Mouse (Mus musculus): ENCODE results near the gene Mad2l1bp.

The Mad2l1bp gene

DNA sequence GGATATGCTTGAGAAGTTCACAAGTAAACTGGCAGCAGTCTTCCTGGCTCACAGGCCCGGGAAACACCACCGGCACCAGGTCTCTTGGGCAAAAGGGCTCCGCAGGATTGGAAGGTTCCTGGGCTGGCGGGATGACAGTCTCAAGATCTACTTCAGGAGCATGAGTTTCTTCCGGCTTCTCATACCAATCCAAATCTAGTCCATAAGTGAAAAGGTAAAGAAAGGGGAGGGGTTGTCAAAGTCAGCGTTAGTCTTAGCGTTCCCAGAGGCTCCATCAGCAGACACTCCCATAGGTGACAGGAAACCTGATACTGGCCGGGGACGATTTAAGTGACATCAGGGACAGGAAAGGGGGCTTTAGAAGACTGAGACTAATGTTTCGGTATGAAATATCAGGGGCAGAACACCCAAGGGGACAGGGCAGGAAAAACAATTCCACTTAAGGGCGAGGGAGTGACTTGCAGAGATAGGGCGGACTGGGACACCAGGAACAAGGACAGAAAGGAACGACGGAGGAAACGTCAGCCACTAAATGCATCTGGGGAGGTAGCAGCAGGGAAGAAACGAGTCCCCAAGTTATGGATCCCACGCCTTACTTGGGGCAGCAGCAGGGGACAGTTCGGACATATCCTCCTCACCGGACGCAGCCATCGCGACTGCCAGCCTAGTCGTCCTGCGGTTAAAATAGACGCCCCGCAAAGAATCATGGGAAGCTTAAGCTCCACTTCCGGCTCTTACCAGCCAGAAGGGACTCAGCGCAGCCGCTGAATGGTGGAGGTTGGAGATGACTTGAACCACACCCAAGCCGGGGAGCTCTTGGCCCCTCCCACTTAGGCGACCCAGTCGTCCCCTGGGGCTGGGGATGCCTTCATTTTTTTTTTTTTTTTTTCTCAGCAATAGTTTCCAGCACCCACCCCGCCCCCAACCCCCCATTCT lies at the start of gene Mad2l1bp:
TSS of gene Mad2l1bp (minus strand) at position 707 of the 936 bp plus-strand sequence.
- DNase-seq (ENCODE audit: low read depth) = peak; percentile 90

DNA sequence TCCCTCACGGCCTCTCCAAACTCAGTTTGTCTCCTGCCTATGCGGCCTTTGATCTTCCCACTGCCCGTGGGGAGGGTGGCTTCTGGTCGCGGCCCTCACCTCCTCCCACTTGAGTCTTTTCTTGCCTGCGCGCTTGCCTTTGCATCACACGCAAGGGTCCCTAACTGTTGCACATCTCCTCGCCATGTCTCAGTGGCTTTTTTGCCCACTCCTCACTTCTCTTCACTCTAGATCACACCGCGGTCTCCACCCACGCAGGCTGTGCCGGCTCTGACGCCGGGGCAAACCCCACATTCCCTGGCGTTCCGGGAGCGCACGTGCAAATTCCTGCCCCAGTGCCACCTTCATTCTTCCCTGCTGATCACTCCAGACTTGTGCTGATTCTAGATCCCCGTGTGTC lies 49.7 kb upstream of the Mad2l1bp start:
- DNase-seq (ENCODE audit: low read depth) = no peak

DNA sequence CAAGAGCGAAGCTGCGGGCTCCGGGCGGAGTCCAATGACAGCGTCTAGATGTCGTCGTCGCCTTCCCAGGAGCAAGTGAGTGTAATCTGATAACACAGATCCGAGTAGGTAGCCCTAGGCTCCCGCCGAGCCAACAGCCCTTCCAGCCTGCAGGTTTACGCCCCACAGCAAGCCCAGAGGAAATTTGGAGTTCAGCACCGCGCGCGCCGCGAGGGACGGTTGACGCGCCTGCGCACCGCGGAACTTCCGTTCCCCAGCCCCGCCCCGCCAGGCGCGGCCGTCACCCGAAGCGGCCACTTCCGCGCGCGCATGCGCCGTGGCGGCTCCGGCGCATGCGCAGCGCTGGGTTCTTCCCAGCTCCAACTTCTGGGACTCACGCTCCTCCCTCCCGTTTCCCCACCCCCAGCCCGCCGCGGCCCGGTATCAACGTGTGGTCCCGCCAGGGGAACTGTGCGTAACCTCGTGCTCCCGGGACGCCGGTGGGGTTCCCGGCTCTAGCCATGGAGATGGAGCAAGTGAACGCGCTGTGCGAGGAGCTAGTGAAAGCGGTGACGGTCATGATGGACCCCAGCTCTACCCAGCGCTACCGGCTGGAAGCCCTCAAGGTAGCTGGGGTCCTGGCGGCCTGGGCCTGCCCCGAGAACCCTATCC lies 49.2 kb upstream of the Mad2l1bp start, which contains the start of the genes Polh and Xpo5:
TSS of gene Polh (minus strand) at position 225 of the 651 bp plus-strand sequence.
TSS of gene Xpo5 (plus strand) at position 362 of the 651 bp plus-strand sequence.
- peak; percentile 84 for DNase-seq (ENCODE audit: low read depth)

DNA sequence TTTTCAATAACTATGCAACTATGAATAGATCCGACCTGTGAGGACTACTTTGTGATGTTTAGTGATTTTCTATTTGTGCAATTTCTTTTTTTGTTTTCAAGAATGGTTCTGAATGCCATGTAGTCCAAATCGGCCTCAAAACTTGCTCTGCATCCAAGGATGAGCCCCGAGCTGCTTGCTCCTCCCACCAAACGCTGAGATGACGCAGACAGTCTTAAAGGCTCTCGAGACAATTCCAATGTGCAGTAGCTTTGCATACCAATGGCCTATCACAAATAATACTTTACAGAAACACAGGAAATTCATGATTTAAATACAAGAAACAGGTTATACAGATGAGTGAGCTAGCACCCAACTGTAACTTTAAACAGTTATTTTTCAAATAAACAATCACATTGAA lies 47.8 kb upstream of the Mad2l1bp start:
- no peak for DNase-seq (ENCODE audit: low read depth)

DNA sequence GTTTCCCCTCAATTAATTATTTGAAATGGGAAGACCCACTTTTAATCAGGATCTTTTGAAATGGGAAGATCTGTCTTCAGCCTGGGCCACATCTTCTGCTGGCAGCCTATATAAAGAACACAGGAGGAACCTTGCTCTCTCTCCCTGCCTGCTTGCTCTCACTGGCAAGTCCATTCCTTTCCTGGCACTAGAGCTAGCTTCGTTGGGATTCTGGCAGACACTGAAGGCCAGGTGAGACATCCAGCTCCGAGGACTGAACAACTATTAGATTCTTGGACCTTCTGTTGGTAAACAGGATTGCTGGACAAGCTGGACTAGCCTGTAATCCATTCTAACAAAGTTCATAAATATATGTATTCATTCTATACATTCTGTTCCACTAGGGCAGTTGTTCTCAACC lies 35.5 kb upstream of the Mad2l1bp start:
- no peak for DNase-seq (ENCODE audit: low read depth)

DNA sequence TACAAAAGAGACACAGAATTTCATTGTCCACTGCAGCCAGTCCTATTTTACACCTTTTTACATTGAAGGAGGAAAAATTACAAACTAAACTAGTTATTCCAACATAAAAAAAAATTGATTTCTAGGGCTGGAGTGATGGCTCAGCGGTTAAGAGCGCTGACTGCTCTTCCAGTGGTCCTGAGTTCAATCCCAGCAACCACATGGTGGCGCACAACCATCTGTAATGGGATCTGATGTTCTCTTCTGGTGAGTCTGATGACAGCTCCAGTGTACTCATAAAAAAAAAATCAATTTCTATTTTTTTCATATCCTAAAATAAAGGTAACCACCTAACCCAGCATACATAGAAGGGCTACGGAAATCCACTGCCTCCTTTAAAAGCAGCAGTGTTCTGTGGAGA lies 28.9 kb upstream of the Mad2l1bp start:
- DNase-seq (ENCODE audit: low read depth) = no peak

DNA sequence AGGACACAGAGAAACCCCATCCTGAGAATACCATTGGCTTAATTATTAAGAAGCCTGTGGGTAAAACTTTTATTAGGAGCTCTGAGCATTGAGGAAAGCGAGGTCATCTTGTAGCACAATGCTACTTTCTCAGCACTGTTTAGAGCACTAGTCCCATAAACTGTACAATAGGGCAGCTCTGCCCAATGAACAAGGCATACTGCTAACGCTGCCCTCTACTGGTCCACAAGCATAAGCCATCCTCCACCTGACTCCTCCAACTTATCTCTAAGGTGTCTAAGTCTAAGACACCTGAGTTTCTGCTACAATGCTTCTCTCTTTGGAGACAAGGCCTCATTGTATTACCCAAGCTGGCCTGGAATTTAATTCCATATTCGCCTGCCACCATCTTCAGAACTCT lies 17.2 kb upstream of the Mad2l1bp start:
- DNase-seq (ENCODE audit: low read depth) = no peak

DNA sequence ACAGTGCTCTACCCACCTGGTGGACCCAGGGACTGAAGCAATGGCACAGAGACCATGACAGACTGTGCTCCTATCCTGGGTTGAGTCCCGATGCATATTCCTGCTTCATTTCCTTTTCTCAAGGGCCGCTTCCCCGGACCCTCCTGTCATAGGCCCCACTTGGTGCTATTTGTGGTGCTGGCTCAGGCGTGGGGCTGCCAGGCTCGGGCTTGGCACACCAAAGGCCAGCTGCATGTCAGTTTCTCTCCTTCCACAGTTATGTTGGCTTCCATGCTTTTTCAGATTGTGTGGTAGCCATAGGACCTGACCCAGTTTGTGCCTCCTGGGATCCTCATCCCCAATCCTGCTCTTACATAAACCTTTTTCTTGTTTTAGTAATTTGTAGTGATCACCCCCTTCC lies 15.4 kb upstream of the Mad2l1bp start:
- no peak for DNase-seq (ENCODE audit: low read depth)

DNA sequence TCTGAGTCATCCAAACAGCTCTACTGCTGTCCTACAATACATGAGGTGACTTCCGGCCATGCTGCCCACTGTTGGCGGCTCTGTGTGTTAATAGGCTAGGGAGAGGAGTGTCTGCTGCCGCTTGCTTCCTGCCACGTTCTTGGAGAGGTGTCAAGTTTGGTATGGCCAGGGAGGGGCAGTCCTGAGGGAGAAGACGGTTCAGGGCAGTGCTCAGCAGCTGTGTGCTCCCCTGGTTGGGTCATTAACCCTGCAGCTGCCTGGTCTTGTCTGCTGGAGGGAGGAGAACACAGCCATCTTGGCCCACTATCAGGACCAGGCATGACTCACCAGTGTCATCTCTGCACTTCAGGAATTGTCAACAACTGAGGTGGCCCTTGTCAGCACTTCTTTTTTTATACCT lies 15.0 kb upstream of the Mad2l1bp start:
- DNase-seq (ENCODE audit: low read depth) = no peak

DNA sequence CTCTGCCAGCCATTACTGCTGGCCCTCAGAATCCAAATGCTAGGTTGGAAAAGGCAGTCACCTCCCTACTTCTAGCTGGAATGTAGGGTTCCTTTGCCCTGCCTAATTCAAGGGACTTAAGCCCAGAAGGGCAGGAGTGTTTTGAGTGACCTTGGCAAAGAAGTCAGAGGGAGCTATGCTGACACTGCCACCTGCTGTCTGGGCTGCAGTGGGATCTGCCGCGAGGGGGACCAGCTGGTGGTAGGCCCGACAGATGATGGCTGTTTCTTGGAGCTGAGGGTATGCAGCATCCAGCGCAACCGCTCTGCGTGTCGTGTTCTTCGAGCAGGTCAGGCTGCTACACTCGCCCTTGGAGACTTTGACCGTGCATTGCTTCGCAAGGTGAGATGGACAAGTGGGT lies 13.7 kb upstream of the Mad2l1bp start:
- no peak for DNase-seq (ENCODE audit: low read depth)

DNA sequence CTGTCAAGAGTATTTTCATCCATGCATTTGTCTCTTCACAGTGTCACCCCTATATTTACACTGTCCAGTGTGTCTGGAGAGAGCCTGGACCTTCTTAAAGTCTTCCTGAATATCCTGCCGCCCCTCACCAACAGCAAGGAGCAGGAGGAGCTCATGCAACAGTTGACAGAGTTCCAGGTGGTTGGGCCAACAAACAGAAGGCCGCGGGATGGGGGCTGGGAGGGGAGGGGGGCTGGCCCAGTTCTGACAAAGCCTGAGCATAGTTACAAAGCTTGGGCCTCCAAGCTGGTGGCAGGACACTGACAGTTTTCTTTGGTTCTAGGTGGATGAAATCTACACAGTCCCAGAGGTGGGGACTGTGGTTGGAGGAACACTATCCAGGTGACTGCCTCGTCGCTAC lies 12.9 kb upstream of the Mad2l1bp start:
- no peak for DNase-seq (ENCODE audit: low read depth)

DNA sequence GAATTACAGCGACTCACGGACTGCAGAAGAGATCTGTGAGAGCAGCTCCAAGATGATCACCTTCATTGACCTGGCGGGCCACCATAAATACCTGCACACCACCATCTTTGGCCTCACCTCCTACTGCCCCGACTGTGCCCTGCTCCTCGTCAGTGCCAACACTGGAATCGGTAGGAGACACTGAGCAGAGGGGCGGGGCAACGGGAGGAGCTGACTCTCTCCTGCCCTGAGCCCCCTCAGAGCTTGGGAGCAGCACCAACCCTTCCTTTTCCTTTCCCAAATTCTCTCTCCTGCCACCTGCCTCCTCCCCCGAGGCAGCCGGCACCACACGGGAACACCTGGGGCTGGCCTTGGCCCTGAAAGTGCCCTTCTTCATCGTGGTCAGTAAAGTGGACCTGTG lies 12.1 kb upstream of the Mad2l1bp start:
- no peak for DNase-seq (ENCODE audit: low read depth)

DNA sequence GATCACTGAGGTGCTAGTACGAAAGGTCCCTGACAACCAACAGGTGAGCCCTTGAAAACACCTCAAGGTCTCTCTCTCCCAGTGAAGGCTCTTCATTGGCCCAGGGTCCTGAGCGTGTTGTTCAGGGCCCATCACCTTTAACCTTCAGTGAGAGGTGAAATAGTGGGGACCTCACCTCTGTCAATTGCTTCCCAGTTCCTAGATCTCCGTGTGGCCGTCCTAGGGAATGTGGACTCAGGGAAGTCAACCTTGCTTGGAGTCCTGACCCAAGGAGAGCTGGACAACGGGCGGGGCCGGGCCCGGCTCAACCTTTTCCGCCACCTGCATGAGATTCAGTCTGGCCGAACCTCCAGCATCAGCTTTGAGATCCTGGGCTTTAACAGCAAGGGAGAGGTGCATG lies 11.4 kb upstream of the Mad2l1bp start:
- no peak for DNase-seq (ENCODE audit: low read depth)

DNA sequence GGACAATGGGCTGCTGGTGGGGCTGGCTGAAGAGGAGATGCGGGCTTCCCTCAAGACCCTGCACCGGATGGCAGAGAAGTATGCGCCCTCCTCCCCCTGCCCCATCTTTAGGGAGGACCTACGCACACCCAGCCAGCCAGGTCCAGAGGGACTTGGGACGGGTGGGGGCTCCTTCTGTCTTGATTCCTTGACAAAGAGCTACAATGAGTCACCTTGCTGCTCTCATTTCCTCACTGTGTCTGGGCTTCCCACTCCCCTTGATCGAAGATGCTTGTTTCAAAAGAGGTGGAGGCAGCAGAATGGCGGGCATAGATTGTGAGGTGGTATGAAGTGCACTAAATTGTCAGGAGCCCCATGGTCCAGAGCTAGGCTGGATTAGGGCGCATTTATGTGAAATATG lies 10.9 kb upstream of the Mad2l1bp start:
- no peak for DNase-seq (ENCODE audit: low read depth)

DNA sequence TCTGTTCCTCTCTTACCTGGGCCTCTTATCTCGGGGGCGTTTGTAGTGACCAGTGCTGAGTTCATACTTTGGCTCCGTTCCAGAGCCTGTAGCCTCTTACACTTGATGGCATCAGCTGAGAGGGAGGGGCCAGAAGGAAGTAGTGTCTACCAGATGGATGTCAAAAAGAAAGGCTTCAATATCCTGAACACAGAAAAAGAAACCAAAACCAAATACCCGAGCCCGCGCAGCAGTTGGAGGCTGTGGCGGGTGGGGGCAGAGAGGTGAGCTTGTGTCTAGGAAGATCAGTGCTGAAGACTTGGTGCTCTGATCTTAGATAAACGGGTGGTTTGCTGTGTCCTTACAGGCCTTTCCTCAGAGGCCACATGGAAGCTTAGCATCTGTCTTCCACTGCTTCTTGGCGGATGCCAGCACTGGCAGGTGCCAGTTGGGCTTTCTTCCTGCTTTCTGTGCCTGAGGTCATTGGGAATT lies 9.6 kb upstream of the Mad2l1bp start:
- no peak for DNase-seq (ENCODE audit: low read depth)

DNA sequence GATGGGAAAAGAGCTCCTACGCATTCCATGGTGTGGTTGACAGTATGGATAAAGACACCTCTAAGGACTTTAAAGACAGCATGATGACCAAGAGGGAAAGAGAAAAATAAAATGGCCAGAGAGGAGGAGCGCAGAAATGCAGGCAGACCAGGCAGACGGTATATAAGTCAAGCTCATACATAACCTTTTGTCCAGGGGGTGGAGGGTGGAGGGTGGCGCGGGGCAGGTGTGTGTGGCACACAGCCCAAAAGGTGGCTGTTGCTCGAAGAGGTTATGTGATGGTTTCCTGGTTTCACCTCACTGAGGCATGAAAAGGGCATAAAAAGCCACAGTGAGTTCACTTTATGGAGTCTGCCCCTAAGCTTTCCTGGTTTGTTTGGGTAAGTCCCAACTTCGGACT lies 9.2 kb upstream of the Mad2l1bp start:
- DNase-seq (ENCODE audit: low read depth) = no peak

DNA sequence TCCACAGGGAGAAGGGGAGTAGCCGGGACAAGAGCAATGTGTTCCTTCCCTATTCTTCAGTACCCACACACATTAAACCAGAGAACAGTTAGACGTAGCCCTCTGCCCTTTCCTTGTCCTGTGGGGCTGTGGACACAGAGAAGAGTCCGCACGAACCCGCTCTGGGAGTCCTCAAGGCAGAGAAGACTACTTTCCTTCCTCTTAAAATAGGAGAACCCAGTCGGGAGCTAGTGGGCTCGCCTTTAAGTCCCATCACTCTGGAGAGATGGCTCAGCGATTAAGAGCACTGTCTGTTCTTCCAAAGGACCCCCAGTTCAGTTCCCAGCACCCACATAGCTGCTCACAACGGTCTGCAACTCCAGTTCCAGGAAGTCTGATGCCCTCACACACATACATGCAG lies 8.4 kb upstream of the Mad2l1bp start:
- DNase-seq (ENCODE audit: low read depth) = no peak

DNA sequence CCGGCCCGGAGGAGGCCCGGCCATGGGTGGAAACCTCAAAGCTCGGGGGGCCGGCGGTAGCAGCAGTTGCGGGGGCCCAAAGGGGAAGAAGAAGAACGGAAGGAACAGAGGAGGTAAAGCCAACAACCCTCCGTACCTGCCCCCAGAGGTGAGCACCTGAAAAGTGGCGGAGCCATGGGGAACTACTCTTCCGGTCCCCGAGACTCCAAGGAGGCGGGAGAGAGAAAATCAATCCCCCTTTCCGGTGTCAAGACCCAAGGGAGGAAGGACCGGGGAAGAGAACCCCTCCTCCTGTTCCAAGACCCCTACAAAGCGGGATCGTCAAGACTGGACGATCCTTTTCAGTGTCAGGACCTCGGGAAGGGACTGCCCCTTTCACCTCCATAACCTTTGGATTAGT lies 7.8 kb upstream of the Mad2l1bp start:
- DNase-seq (ENCODE audit: low read depth) = no peak

DNA sequence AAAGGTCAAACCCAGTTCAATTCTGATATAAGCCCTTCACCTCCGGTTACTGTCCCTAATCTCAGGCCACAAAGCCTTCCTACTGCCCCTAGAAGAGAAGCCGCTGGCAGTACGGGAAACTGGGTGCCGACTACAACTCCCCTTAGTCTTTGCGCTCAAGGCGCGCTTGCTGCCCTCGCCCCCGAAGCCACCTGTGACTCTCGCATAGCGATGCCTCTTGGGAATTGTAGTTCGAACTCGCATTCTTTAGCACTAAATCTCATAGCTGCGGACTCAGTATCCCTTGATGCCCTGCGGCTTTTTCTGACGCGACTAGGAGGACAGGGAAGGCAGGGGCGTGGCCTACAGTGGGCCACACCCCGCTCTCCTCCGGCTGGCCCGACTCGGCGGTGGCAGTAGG lies 7.3 kb upstream of the Mad2l1bp start, which contains the start of gene Gtpbp2:
TSS of gene Gtpbp2 (plus strand) at position 347 of the 400 bp plus-strand sequence.
- peak; percentile 96 for DNase-seq (ENCODE audit: low read depth)

DNA sequence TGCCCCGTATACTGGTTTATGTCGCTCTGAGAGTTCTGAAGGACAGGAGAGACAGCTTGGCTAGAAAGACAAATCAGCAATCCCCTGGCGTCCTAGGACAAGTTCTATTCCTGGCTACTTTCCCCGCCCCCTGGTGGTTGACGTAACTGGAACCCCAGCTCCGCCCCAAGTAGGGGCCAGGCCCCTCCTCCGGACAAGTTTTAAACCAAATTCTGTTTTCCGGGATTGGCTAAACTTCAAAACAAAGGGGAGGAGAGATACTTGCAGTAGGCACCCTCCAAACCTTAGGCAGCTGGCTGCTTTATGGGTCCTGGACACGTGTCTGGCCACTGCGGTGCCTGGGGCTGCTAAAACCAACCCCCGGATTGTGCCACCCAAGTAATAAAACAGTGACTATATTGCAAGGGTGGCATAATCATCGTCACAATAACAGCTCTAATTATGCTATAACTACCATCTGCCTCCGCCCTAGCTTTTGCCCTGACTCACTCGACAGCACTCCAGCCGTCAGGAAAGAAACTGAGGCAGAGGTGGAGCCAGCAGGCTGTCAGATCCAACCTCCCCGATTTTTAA lies 6.8 kb upstream of the Mad2l1bp start:
- peak; percentile 94 for DNase-seq (ENCODE audit: low read depth)

DNA sequence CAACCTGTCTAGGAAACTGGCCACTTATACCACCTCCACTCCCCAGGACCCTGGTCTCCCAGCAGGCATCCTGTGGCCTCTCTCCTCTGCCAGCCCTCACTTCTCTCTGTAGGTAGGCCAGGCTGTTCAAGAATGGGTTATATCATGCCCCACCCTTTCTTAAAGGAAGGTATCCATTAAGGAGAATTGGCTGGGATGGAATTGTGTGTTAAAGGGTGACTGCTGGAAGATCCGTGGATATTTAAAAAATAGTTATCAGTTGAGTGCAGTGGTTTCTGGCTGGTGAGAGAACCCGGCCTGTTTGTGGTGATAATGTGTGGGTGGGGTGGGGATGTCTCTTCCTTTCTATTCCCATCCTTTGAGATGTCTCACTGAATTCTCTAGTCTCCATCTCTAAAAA lies 5.9 kb upstream of the Mad2l1bp start:
- DNase-seq (ENCODE audit: low read depth) = no peak

DNA sequence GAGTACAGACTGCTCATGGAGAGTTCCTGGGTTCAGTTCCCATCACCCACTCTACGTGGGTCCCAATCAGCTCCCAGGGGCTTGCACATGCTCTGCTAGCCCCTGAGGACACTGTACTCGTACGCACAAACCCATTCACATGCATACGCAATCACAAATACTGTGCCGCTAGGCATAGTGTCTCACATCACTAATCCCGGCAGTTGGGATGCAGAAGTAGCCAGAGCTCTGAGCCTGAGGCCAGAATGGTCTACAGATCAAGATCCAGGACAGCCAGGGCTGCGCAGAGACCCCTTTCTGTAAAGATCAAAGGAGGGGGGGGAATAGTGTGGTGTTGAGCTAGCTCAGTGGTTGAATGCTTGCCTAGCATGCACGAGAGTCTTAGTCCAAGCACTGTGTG lies 3.8 kb upstream of the Mad2l1bp start:
- DNase-seq (ENCODE audit: low read depth) = no peak

DNA sequence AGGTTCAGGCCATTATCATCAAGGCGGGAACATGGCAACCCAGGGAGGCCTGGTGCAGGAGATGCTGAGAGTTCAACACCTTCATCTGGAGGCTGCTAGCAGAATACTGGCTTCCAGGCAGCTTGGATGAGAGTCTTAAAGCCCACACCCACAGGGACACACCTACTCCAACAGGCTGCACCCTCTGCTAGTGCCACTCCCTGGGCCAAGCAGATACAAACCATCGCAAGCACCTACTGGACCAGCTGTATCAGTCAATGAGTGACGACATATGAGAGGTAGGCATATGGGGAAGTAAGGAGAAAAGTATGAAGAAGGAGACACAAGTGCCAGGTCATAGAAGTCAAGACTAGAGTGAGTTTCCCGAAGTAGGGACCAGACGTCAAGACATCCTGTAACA lies 3.3 kb upstream of the Mad2l1bp start:
- DNase-seq (ENCODE audit: low read depth) = no peak

All from c-Kit-positive CD71-negative TER-119-negative erythroid progenitor cells, embryonic 14.5 days (primary cell).